Mouse (Mus musculus): ENCODE measurements around the gene Hinfp. TPM values are rescaled to one million over a fixed set of nuclear protein-coding genes. Genes with fewer than 3 reads are reported as not detected.
"Not testable (repeated sequence)": the region's sequence is repeated elsewhere in the genome, so short reads cannot be mapped to it uniquely, and the experiment has no call there.

Hinfp gene
- polyA plus RNA-seq, 1 experiment, result 27.6 TPM

DNA sequence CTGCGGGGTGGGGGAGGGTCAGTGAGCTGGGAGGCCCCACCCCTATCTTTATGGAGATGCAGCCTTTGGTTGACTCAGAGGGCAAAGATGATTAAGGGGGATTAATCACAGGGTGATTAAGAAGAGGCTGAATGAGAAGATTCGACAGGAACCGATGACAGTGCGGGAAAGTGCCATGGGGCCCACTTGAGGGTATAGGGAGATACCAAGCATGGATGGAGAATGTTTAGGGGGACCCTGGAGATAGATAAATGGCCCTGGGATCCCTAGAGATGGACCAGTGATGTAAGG is 8.7 kb upstream of the Hinfp start:
- TF ChIP-seq POLR2A (IDR thresholded peaks at IDR 0.05; ENCODE audit: extremely low read depth, insufficient read depth, low read length) (no peak), CTCF (IDR thresholded peaks at IDR 0.05; ENCODE audit: extremely low read depth, insufficient read depth, low read length) (no peak)
- Histone ChIP-seq H3K27ac (ENCODE audit: insufficient read depth, low read length) (no peak overlapping the region), H3K4me1 (ENCODE audit: control insufficient read depth, insufficient read depth, low read length) (peaks cover 9% of the 10 kb centered on the region), H3K4me3 (ENCODE audit: insufficient read depth, low read length) (no peak overlapping the region)

GRCm38 (mm10) chr9:44313476-44314256 is 8.2 kb upstream of the Hinfp start:
- Histone ChIP-seq H3K4me3 (ENCODE audit: insufficient read depth, low read length) (no peak overlapping the region), H3K4me1 (ENCODE audit: control insufficient read depth, insufficient read depth, low read length) (peaks cover 9% of the 10 kb centered on the region), H3K27ac (ENCODE audit: insufficient read depth, low read length) (peak overlapping the region; percentile 66)
- TF ChIP-seq POLR2A (IDR thresholded peaks at IDR 0.05; ENCODE audit: extremely low read depth, insufficient read depth, low read length) (no peak), CTCF (IDR thresholded peaks at IDR 0.05; ENCODE audit: extremely low read depth, insufficient read depth, low read length) (no peak)

DNA sequence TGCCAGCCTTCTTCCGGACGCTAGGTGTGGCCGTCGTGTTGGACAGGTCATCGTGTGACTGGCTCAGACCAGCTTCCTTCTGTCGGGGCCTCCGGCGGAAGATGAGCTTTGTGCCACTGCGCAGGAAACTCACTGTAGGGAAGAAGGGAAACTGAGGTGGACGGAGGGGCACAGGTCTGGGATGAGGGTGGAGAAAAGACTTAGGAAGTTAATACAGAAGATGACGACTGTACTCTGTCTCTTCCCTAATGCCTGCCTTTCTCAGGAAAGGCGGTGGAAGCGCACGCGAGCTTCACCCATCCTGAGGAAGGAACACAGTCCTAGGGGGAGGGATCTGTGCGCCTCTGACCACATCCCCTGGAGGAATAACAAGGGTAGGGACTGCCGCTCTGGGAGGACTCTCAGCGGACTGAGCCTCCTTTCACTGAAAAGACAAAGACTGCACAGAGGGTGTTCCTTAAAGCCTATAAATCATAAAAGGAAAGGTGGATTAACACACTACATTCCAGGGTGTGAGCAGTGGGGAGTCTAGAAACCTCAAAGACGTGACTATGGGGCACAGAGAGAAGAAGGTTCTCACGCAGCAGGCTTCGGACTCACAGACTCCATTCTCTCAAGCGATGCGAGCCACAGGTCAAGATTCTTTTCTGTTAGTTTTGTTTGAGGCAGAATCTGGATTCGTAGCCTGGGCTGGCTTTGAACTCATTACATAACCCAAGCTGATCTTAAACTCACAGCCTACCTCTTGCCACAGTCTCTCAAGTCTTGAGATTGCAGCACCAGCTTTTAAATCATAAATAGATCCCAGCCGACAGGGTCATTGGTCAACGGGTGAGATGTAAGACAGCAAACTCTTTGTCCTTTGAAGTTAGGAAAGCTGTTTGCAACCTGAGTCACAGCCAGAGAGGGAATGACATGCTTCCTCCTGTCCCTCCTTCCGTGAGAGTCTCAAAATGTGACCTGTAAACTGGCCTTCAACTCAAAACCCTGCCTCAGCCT is 6.0 kb upstream of the Hinfp start:
- peaks cover 5% of the 10 kb centered on the region for H3K4me1 ChIP-seq (ENCODE audit: control insufficient read depth, insufficient read depth, low read length)
- H3K4me3 ChIP-seq (ENCODE audit: insufficient read depth, low read length), result no peak overlapping the region
- H3K27ac ChIP-seq (ENCODE audit: insufficient read depth, low read length), result peak overlapping the region; percentile 43
- no peak for TF ChIP-seq CTCF (IDR thresholded peaks at IDR 0.05; ENCODE audit: extremely low read depth, insufficient read depth, low read length)
- TF ChIP-seq POLR2A (IDR thresholded peaks at IDR 0.05; ENCODE audit: extremely low read depth, insufficient read depth, low read length), result no peak

DNA sequence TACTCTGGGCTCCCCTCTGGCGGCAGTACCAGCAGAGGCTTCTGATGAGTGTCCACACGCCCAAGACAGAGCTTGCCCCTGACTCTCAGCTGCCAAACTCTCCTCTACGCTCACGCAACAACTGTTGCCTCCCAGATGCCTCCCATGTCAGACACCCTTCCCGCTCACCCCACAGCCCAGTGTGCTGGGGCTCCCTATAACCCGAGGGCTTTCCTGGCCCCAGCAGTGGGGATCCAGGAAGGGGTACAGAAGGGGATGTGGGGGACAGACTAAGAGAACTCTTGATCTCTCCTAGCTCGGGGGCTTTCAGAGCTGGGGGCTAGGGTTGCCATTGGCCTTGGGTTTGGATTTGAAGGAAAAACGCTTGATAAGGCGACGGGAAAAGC is 5.3 kb upstream of the Hinfp start:
- no peak for TF ChIP-seq POLR2A (IDR thresholded peaks at IDR 0.05; ENCODE audit: extremely low read depth, insufficient read depth, low read length)
- TF ChIP-seq CTCF (IDR thresholded peaks at IDR 0.05; ENCODE audit: extremely low read depth, insufficient read depth, low read length), result no peak
- Histone ChIP-seq H3K4me1 (ENCODE audit: control insufficient read depth, insufficient read depth, low read length) (peaks cover 5% of the 10 kb centered on the region), H3K27ac (ENCODE audit: insufficient read depth, low read length) (peak overlapping the region; percentile 43), H3K4me3 (ENCODE audit: insufficient read depth, low read length) (no peak overlapping the region)

GRCm38 (mm10) chr9:44309756-44310155 is 4.3 kb upstream of the Hinfp start:
- Histone ChIP-seq H3K4me3 (ENCODE audit: insufficient read depth, low read length) (no peak overlapping the region), H3K27ac (ENCODE audit: insufficient read depth, low read length) (no peak overlapping the region), H3K4me1 (ENCODE audit: control insufficient read depth, insufficient read depth, low read length) (peaks cover 5% of the 10 kb centered on the region)
- TF ChIP-seq POLR2A (IDR thresholded peaks at IDR 0.05; ENCODE audit: extremely low read depth, insufficient read depth, low read length) (no peak), CTCF (IDR thresholded peaks at IDR 0.05; ENCODE audit: extremely low read depth, insufficient read depth, low read length) (no peak)

- no peaks in the 10 kb centered on the region for H3K4me1 ChIP-seq (ENCODE audit: control insufficient read depth, insufficient read depth, low read length)
- no peak overlapping the region for H3K27ac ChIP-seq (ENCODE audit: insufficient read depth, low read length)
- no peak for TF ChIP-seq CTCF (IDR thresholded peaks at IDR 0.05; ENCODE audit: extremely low read depth, insufficient read depth, low read length)
- TF ChIP-seq POLR2A (IDR thresholded peaks at IDR 0.05; ENCODE audit: extremely low read depth, insufficient read depth, low read length), result no peak
- no peak overlapping the region for H3K4me3 ChIP-seq (ENCODE audit: insufficient read depth, low read length)
Observed at GRCm38 (mm10) chr9:44307248-44307647, 1.8 kb upstream of the Hinfp start.

GRCm38 (mm10) chr9:44306532-44306931 is 1.1 kb upstream of the Hinfp start:
- TF ChIP-seq CTCF (IDR thresholded peaks at IDR 0.05; ENCODE audit: extremely low read depth, insufficient read depth, low read length) (no peak), POLR2A (IDR thresholded peaks at IDR 0.05; ENCODE audit: extremely low read depth, insufficient read depth, low read length) (no peak)
- Histone ChIP-seq H3K27ac (ENCODE audit: insufficient read depth, low read length) (no peak overlapping the region), H3K4me3 (ENCODE audit: insufficient read depth, low read length) (no peak overlapping the region), H3K4me1 (ENCODE audit: control insufficient read depth, insufficient read depth, low read length) (no peaks in the 10 kb centered on the region)

DNA sequence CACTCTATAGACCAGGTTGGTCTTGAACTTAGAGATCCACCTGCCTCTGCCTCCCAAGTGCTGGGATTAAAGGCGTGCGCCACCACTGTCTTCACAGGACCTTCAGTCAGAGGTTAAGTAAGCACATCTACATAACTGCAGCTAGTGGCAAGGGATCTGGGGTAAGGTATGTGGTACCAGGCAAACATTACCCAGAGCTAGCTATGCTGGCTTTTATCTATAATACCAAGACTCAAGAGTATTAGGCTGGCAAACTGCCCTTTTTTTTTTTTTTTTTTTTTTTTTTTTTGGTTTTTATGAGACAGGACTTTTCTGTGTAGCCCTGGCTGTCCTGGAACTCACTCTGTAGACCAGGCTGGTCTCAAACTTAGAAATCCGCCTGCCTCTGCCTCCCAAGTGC is 5.5 kb downstream of the Hinfp start:
- not testable (repeated sequence) for H3K4me1 ChIP-seq (ENCODE audit: control insufficient read depth, insufficient read depth, low read length); H3K4me3 ChIP-seq (ENCODE audit: insufficient read depth, low read length); H3K27ac ChIP-seq (ENCODE audit: insufficient read depth, low read length)

- peak; percentile 57 for TF ChIP-seq CTCF (IDR thresholded peaks at IDR 0.05; ENCODE audit: extremely low read depth, insufficient read depth, low read length)
- no peak for TF ChIP-seq POLR2A (IDR thresholded peaks at IDR 0.05; ENCODE audit: extremely low read depth, insufficient read depth, low read length)
- H3K4me1 ChIP-seq (ENCODE audit: control insufficient read depth, insufficient read depth, low read length), result peaks cover 3% of the 10 kb centered on the region; the same call in 1 of the 2 replicates
- no peak overlapping the region for H3K4me3 ChIP-seq (ENCODE audit: insufficient read depth, low read length)
- H3K27ac ChIP-seq (ENCODE audit: insufficient read depth, low read length), result no peak overlapping the region
Observed at GRCm38 (mm10) chr9:44292490-44292889, 13.0 kb downstream of the Hinfp start.

DNA sequence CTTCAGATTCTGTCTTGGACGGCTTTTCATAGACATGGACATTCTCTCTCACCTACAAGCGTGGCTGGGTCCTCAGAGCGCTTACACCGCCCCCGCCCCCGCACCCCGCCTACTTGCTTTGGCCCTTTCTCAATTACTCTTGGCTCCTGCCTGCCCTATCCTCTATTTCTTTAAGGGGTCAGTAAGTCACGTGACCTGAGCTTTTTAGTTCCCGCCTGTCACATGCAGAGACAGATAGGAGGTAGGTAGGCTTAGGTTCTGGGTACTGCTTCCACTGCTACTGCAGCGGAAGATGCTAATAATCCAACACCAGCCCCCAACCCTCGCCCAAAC is 16.5 kb downstream of the Hinfp start:
- Histone ChIP-seq H3K27ac (ENCODE audit: insufficient read depth, low read length) (no peak overlapping the region), H3K4me1 (ENCODE audit: control insufficient read depth, insufficient read depth, low read length) (peaks cover 4% of the 10 kb centered on the region; the same call in 1 of the 2 replicates), H3K4me3 (ENCODE audit: insufficient read depth, low read length) (peak overlapping the region; percentile 87)
- no peak for TF ChIP-seq CTCF (IDR thresholded peaks at IDR 0.05; ENCODE audit: extremely low read depth, insufficient read depth, low read length)
- no peak for TF ChIP-seq POLR2A (IDR thresholded peaks at IDR 0.05; ENCODE audit: extremely low read depth, insufficient read depth, low read length)

Data from cortical plate, adult 2 months (tissue).